Mouse (Mus musculus): ENCODE measurements around the gene Nt5c2. TPM values are rescaled to one million over a fixed set of nuclear protein-coding genes. Genes with fewer than 3 reads are reported as not detected.

Gene Nt5c2
- polyA plus RNA-seq, 1 experiment from 2014 or later: 55.1 TPM

- no peak for ATAC-seq (replicated peaks; ENCODE audit: low FRiP score, low TSS enrichment, low read depth)
These were observed 43.8 kb downstream of the Nt5c2 start for GRCm38 (mm10) chr19:46971051-46971689.

GRCm38 (mm10) chr19:46970121-46970729 is 44.7 kb downstream of the Nt5c2 start:
- H3K9ac ChIP-seq (ENCODE audit: low read length): no peak overlapping the region
- H3K4me2 ChIP-seq (ENCODE audit: low read length): no peak overlapping the region
- no peaks in the 10 kb centered on the region for H3K9me3 ChIP-seq (ENCODE audit: control insufficient read depth, low read length)
- ATAC-seq (replicated peaks; ENCODE audit: low FRiP score, low TSS enrichment, low read depth): 0 out of 2 replicates have a peak, but pooled peaks have one; percentile 59
- H3K27me3 ChIP-seq (replicated peaks; ENCODE audit: control insufficient read depth, insufficient read depth, low read length): no peaks in the 10 kb centered on the region
- DNase-seq (ENCODE audit: low spot score): no peak
- H3K4me1 ChIP-seq (replicated peaks; ENCODE audit: control insufficient read depth, insufficient read depth, low read length): peaks cover 6% of the 10 kb centered on the region; the same call in 1 of the 2 replicates
- no peak overlapping the region for H3K4me3 ChIP-seq (ENCODE audit: low read depth, low read length)
- H3K27ac ChIP-seq (ENCODE audit: low read depth): peak overlapping the region; percentile 51; the same call in 1 of the 2 replicates
- WGBS: 36% methylated on average over 13 of the region's 13 CpGs
- H3K36me3 ChIP-seq (ENCODE audit: control insufficient read depth, insufficient read depth, low read length): no peaks in the 10 kb centered on the region

More at GRCm38 (mm10) chr19:46971051-46971689, 43.8 kb downstream of the Nt5c2 start:
- Histone ChIP-seq H3K9ac (ENCODE audit: low read length) (no peak overlapping the region), H3K4me3 (ENCODE audit: low read depth, low read length) (no peak overlapping the region), H3K36me3 (ENCODE audit: control insufficient read depth, insufficient read depth, low read length) (no peaks in the 10 kb centered on the region), H3K27ac (ENCODE audit: low read depth) (peak overlapping the region; percentile 67), H3K4me2 (ENCODE audit: low read length) (no peak overlapping the region), H3K9me3 (ENCODE audit: control insufficient read depth, low read length) (no peaks in the 10 kb centered on the region), H3K4me1 (replicated peaks; ENCODE audit: control insufficient read depth, insufficient read depth, low read length) (peaks cover 6% of the 10 kb centered on the region; the same call in 1 of the 2 replicates), H3K27me3 (replicated peaks; ENCODE audit: control insufficient read depth, insufficient read depth, low read length) (no peaks in the 10 kb centered on the region)
- DNase-seq (ENCODE audit: low spot score): no peak
- 64% methylated on average over 8 of the region's 8 CpGs for WGBS

GRCm38 (mm10) chr19:46969286-46969985 is 45.5 kb downstream of the Nt5c2 start:
- Histone ChIP-seq H3K27me3 (replicated peaks; ENCODE audit: control insufficient read depth, insufficient read depth, low read length) (no peaks in the 10 kb centered on the region), H3K27ac (ENCODE audit: low read depth) (no peak overlapping the region), H3K4me3 (ENCODE audit: low read depth, low read length) (no peak overlapping the region), H3K4me2 (ENCODE audit: low read length) (no peak overlapping the region), H3K9me3 (ENCODE audit: control insufficient read depth, low read length) (no peaks in the 10 kb centered on the region), H3K4me1 (replicated peaks; ENCODE audit: control insufficient read depth, insufficient read depth, low read length) (peaks cover 6% of the 10 kb centered on the region; the same call in 1 of the 2 replicates), H3K36me3 (ENCODE audit: control insufficient read depth, insufficient read depth, low read length) (no peaks in the 10 kb centered on the region), H3K9ac (ENCODE audit: low read length) (no peak overlapping the region)
- DNase-seq (ENCODE audit: low spot score) (no peak), ATAC-seq (replicated peaks; ENCODE audit: low FRiP score, low TSS enrichment, low read depth) (no peak)
- WGBS: 72% methylated on average over 22 of the region's 22 CpGs

DNA sequence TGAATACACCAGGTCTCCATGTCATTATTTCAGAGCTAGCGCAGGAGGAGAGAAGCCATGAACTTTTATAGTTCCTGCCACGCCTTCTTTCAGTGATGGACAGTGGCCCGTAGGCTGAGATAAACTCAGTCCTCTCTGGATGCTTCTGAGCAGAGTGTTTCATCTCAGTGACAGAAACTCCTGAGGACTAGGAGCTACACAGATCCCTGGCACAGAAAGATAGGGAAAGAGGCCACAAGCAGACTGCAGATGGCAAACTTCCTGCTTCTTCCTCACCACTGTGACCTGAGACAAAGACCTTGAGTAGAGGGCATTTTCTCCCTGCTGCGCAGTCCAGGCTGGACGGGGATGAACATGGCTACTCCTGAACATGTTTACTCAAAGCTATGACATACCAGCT is 46.1 kb downstream of the Nt5c2 start:
- H3K27ac ChIP-seq (ENCODE audit: low read depth): no peak overlapping the region
- ATAC-seq (replicated peaks; ENCODE audit: low FRiP score, low TSS enrichment, low read depth) (no peak), DNase-seq (ENCODE audit: low spot score) (no peak)
- H3K4me2 ChIP-seq (ENCODE audit: low read length): no peak overlapping the region
- no peak overlapping the region for H3K9ac ChIP-seq (ENCODE audit: low read length)
- H3K36me3 ChIP-seq (ENCODE audit: control insufficient read depth, insufficient read depth, low read length): no peaks in the 10 kb centered on the region
- H3K27me3 ChIP-seq (replicated peaks; ENCODE audit: control insufficient read depth, insufficient read depth, low read length): no peaks in the 10 kb centered on the region
- H3K4me1 ChIP-seq (replicated peaks; ENCODE audit: control insufficient read depth, insufficient read depth, low read length): peaks cover 6% of the 10 kb centered on the region; the same call in 1 of the 2 replicates
- H3K4me3 ChIP-seq (ENCODE audit: low read depth, low read length): no peak overlapping the region
- WGBS: 77% methylated on average over 5 of the region's 5 CpGs
- H3K9me3 ChIP-seq (ENCODE audit: control insufficient read depth, low read length): no peaks in the 10 kb centered on the region

GRCm38 (mm10) chr19:46967861-46968260 is 47.1 kb downstream of the Nt5c2 start:
- Histone ChIP-seq H3K4me1 (replicated peaks; ENCODE audit: control insufficient read depth, insufficient read depth, low read length) (peaks cover 9% of the 10 kb centered on the region; the same call in 1 of the 2 replicates), H3K27ac (ENCODE audit: low read depth) (no peak overlapping the region), H3K4me2 (ENCODE audit: low read length) (no peak overlapping the region), H3K4me3 (ENCODE audit: low read depth, low read length) (no peak overlapping the region), H3K9ac (ENCODE audit: low read length) (no peak overlapping the region), H3K9me3 (ENCODE audit: control insufficient read depth, low read length) (no peaks in the 10 kb centered on the region), H3K27me3 (replicated peaks; ENCODE audit: control insufficient read depth, insufficient read depth, low read length) (no peaks in the 10 kb centered on the region), H3K36me3 (ENCODE audit: control insufficient read depth, insufficient read depth, low read length) (no peaks in the 10 kb centered on the region)
- WGBS: 57% methylated on average over 4 of the region's 4 CpGs
- DNase-seq (ENCODE audit: low spot score) (no peak), ATAC-seq (replicated peaks; ENCODE audit: low FRiP score, low TSS enrichment, low read depth) (no peak)

GRCm38 (mm10) chr19:46966330-46966729 is 48.6 kb downstream of the Nt5c2 start:
- peaks cover 11% of the 10 kb centered on the region for H3K4me1 ChIP-seq (replicated peaks; ENCODE audit: control insufficient read depth, insufficient read depth, low read length)
- no peaks in the 10 kb centered on the region for H3K27me3 ChIP-seq (replicated peaks; ENCODE audit: control insufficient read depth, insufficient read depth, low read length)
- H3K4me3 ChIP-seq (ENCODE audit: low read depth, low read length): no peak overlapping the region
- no peak overlapping the region for H3K9ac ChIP-seq (ENCODE audit: low read length)
- WGBS: 92% methylated on average over 6 of the region's 6 CpGs
- no peak overlapping the region for H3K27ac ChIP-seq (ENCODE audit: low read depth)
- H3K36me3 ChIP-seq (ENCODE audit: control insufficient read depth, insufficient read depth, low read length): no peaks in the 10 kb centered on the region
- DNase-seq (ENCODE audit: low spot score) (no peak), ATAC-seq (replicated peaks; ENCODE audit: low FRiP score, low TSS enrichment, low read depth) (no peak)
- H3K9me3 ChIP-seq (ENCODE audit: control insufficient read depth, low read length): no peaks in the 10 kb centered on the region
- H3K4me2 ChIP-seq (ENCODE audit: low read length): no peak overlapping the region

- H3K9ac ChIP-seq (ENCODE audit: low read length): no peak overlapping the region
- no peak overlapping the region for H3K4me2 ChIP-seq (ENCODE audit: low read length)
- no peak overlapping the region for H3K27ac ChIP-seq (ENCODE audit: low read depth)
- peaks cover 15% of the 10 kb centered on the region for H3K4me1 ChIP-seq (replicated peaks; ENCODE audit: control insufficient read depth, insufficient read depth, low read length)
- H3K9me3 ChIP-seq (ENCODE audit: control insufficient read depth, low read length): no peaks in the 10 kb centered on the region
- no peak overlapping the region for H3K4me3 ChIP-seq (ENCODE audit: low read depth, low read length)
- DNase-seq (ENCODE audit: low spot score) (no peak), ATAC-seq (replicated peaks; ENCODE audit: low FRiP score, low TSS enrichment, low read depth) (no peak)
- no peaks in the 10 kb centered on the region for H3K36me3 ChIP-seq (ENCODE audit: control insufficient read depth, insufficient read depth, low read length)
- no peaks in the 10 kb centered on the region for H3K27me3 ChIP-seq (replicated peaks; ENCODE audit: control insufficient read depth, insufficient read depth, low read length)
These were observed 49.5 kb downstream of the Nt5c2 start for GRCm38 (mm10) chr19:46965496-46965895.

- H3K4me3 ChIP-seq (ENCODE audit: low read depth, low read length): no peak overlapping the region
- no peaks in the 10 kb centered on the region for H3K27me3 ChIP-seq (replicated peaks; ENCODE audit: control insufficient read depth, insufficient read depth, low read length)
- ATAC-seq (replicated peaks; ENCODE audit: low FRiP score, low TSS enrichment, low read depth) (no peak), DNase-seq (ENCODE audit: low spot score) (no peak)
- H3K9me3 ChIP-seq (ENCODE audit: control insufficient read depth, low read length): no peaks in the 10 kb centered on the region
- H3K4me1 ChIP-seq (replicated peaks; ENCODE audit: control insufficient read depth, insufficient read depth, low read length): peaks cover 23% of the 10 kb centered on the region
- H3K36me3 ChIP-seq (ENCODE audit: control insufficient read depth, insufficient read depth, low read length): no peaks in the 10 kb centered on the region
- no peak overlapping the region for H3K9ac ChIP-seq (ENCODE audit: low read length)
- H3K27ac ChIP-seq (ENCODE audit: low read depth): no peak overlapping the region
- no peak overlapping the region for H3K4me2 ChIP-seq (ENCODE audit: low read length)
- WGBS: 60% methylated on average over 9 of the region's 9 CpGs
These were observed 50.6 kb downstream of the Nt5c2 start for GRCm38 (mm10) chr19:46964353-46964752.
